Mouse (Mus musculus) midbrain, embryonic 13.5 days (tissue): ENCODE results near the gene Zfp280c. TPM values are rescaled to one million over a fixed set of nuclear protein-coding genes. Genes with fewer than 3 reads are reported as not detected.

ENCODE experiments used
- ATAC-seq: fragments of 200-750 bp; cut with Nextera tagmentation; 2 replicates; pipeline ENCODE4 v1.8.0; 2017; ENCODE audit warnings: mild to moderate bottlenecking, moderate TSS enrichment, moderate library complexity
- H3K27ac ChIP-seq: fragments of 300-500 bp; sonication (generic); 2 replicates; pipeline ENCODE4 v1.5.1; 2015; ENCODE audit warnings: inconsistent platforms, mild to moderate bottlenecking, moderate library complexity
- H3K27me3 ChIP-seq: fragments of 300-500 bp; sonication (generic); 2 replicates; pipeline ENCODE4 v1.6.1; 2015; ENCODE audit warnings: mild to moderate bottlenecking, inconsistent platforms
- H3K36me3 ChIP-seq: fragments of 300-500 bp; sonication (generic); 2 replicates; pipeline ENCODE4 v1.6.1; 2015; ENCODE audit warnings: mild to moderate bottlenecking, inconsistent platforms
- H3K4me1 ChIP-seq: fragments of 300-500 bp; sonication (generic); replicated peaks from 2 replicates; pipeline ENCODE4 v1.6.1; 2015; ENCODE audit warnings: inconsistent platforms
- H3K4me2 ChIP-seq: fragments of 300-500 bp; sonication (generic); replicated peaks from 2 replicates; pipeline ENCODE4 v1.6.1; 2015; ENCODE audit warnings: moderate library complexity, mild to moderate bottlenecking, inconsistent platforms
- H3K4me3 ChIP-seq: fragments of 300-500 bp; sonication (generic); replicated peaks from 2 replicates; pipeline ENCODE4 v1.5.1; 2015; ENCODE audit warnings: mild to moderate bottlenecking, inconsistent platforms
- H3K9ac ChIP-seq: fragments of 300-500 bp; sonication (generic); replicated peaks from 2 replicates; pipeline ENCODE4 v1.6.1; 2015; ENCODE audit warnings: mild to moderate bottlenecking, inconsistent platforms
- H3K9me3 ChIP-seq: fragments of 300-500 bp; sonication (generic); 2 replicates; pipeline ENCODE4 v1.6.1; 2016; ENCODE audit warnings: mild to moderate bottlenecking, inconsistent platforms
- WGBS: fragments of 180-500 bp; shearing (Covaris S2); methylation state at CpG from one replicate; pipeline ENCODE4 v1.1.7; 2015; 5-methylcytosine and 5-hydroxymethylcytosine counted together
- polyA plus RNA-seq: library from polyadenylated mRNA; unstranded; fragments of >200 nt; fragmentation: Nextera tagmentation; extraction: Ambion mirVana; gene quantifications from 2 replicates; pipeline ENCODE4 v1.2.1, GENCODE M21; 2015

Gene Zfp280c
- 12.4 and 14.4 TPM in 2 replicates for polyA plus RNA-seq

DNA sequence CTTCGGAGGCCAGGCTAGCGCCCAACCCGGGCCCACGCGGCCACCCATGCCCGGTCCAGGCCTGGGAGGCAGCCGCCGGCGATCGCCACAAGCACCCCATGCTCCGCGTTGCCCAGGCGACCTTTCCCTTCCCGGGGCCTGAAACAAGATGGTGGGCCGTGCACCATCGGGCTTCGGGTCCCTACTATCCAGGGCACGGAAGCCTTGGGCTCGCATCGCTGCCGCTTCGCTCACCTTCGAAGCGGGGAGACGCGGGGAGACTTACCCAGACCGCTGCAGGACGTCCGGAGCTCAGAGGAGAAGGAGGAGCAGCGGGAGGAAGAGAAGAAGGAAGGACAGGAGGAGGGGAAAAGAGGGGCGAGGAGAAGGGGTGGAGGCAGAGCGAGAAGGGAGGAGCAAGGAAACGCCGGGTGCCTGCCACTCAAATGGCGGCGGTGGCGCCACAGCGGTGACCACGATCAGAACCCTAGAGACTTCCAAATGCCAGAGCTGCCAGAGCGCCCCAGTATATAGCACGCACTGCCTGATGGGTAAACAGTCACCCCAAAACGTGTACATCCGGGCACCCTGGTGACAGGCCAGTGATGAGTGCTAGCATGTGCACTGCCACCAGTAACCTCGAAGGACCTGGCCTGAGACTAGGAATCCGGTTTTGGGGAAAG, at the start of gene Zfp280c:
Zfp280c (minus strand) TSS at position 406 of the 662 bp plus-strand sequence.
- H3K9me3 ChIP-seq = no peaks in the 10 kb centered on the region
- no peaks in the 10 kb centered on the region for H3K27me3 ChIP-seq
- ATAC-seq = peak; percentile 95
- H3K36me3 ChIP-seq = peaks cover 11% of the 10 kb centered on the region; the same call in 1 of the 2 replicates
- peak within 1 kb of the TSS; percentile 82 for H3K9ac ChIP-seq
- H3K4me3 ChIP-seq = peak within 1 kb of the TSS; percentile 66
- H3K4me1 ChIP-seq = peaks cover 8% of the 10 kb centered on the region
- WGBS = 22% methylated on average over 45 of the region's 45 CpGs
- peak within 1 kb of the TSS; percentile 59 for H3K4me2 ChIP-seq
- peak within 1 kb of the TSS; percentile 90 for H3K27ac ChIP-seq

DNA sequence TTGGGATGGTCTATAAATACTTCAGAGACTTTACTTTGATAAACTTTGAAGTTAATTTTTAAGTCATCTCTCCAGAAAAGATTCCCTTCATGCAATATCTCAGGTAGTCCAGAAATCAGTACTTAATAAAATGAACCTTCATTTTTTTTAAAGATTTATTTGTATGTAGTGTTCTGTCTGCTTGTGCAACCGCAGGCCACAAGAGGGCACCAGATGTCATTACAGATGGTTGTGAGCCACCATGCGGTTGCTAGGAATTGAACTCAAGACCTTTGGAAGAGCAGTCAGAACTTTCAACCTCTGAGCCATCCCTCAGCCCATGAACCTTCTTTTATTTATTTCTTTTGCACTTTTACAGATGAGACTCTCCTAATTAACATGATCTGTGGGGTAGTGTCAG, 42.7 kb upstream of the Zfp280c start:
- Histone ChIP-seq H3K27me3 (no peaks in the 10 kb centered on the region), H3K4me2 (no peak overlapping the region), H3K4me1 (no peaks in the 10 kb centered on the region), H3K9ac (no peak overlapping the region), H3K9me3 (no peaks in the 10 kb centered on the region), H3K27ac (no peak overlapping the region), H3K36me3 (peaks cover 7% of the 10 kb centered on the region), H3K4me3 (no peak overlapping the region)
- ATAC-seq = no peak
- 53% methylated on average over 2 of the region's 2 CpGs for WGBS

DNA sequence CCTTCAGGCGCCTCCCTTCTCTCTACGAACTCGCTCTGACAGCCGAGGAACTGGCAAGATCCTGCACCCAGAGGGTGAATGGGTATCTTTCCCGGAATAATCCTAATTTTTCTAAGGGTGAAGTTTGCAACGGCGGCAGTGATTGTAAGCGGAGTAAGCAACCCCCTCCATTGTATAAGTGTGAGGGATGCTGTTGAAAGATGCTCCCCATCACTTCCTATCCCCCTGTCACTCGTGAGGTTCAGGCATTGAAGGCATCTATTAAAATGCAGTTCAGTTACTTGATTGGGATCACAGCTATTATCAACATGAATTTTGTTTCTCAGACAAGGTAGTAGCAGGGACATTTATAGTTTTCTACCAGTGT, 29.7 kb upstream of the Zfp280c start:
- no peak for ATAC-seq
- 17% methylated on average over 9 of the region's 9 CpGs for WGBS
- Histone ChIP-seq H3K27me3 (no peaks in the 10 kb centered on the region), H3K36me3 (no peaks in the 10 kb centered on the region), H3K9me3 (no peaks in the 10 kb centered on the region), H3K4me1 (peaks cover 7% of the 10 kb centered on the region; the same call in 1 of the 2 replicates), H3K27ac (peak overlapping the region; percentile 90), H3K4me3 (peak overlapping the region; percentile 56), H3K9ac (peak overlapping the region; percentile 64), H3K4me2 (peak overlapping the region; percentile 61)

DNA sequence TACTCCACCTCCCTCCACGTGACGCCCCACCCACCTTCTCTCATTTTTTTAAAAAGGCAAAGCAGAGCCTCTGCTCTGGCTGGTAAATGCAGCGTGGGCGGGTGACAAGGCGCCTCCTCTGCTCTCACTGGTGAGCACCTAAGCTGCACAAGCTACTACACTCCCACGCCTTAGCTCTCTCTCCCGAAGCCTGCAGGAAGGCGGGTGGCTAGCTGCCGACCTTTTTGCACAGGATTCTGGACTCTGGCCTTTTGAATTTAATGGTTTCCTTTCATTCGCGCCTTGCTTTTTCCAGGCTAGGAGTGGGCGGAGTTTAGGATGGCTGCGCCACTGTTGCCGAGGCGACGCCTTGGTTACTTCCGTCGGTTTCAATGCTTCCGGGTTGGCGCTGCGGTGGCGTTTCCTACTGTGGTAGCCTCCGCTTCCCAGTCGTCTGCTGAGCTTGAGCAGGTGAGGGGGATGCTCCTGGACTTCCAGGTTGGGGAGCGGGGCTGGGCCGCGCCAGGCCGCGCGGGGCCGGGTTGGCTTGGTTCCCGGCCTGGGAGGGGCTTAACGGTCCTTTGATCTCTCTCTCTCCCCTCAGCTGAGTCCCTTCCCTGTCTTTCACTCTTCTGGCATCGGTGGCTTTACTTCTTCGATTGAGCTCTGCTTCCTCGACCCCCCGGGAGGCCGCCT, 29.2 kb upstream of the Zfp280c start, which contains the start of gene Slc25a14:
Slc25a14 (plus strand) TSS at position 35 of the 675 bp plus-strand sequence.
- ATAC-seq = peak; percentile 96
- H3K9ac ChIP-seq = peak within 1 kb of the TSS; percentile 64
- H3K27ac ChIP-seq = peak within 1 kb of the TSS; percentile 90
- no peaks in the 10 kb centered on the region for H3K27me3 ChIP-seq
- peak within 1 kb of the TSS; percentile 61 for H3K4me2 ChIP-seq
- H3K9me3 ChIP-seq = no peaks in the 10 kb centered on the region
- peaks cover 7% of the 10 kb centered on the region; the same call in 1 of the 2 replicates for H3K4me1 ChIP-seq
- 23% methylated on average over 38 of the region's 38 CpGs for WGBS
- H3K4me3 ChIP-seq = peak within 1 kb of the TSS; percentile 56
- H3K36me3 ChIP-seq = no peaks in the 10 kb centered on the region

DNA sequence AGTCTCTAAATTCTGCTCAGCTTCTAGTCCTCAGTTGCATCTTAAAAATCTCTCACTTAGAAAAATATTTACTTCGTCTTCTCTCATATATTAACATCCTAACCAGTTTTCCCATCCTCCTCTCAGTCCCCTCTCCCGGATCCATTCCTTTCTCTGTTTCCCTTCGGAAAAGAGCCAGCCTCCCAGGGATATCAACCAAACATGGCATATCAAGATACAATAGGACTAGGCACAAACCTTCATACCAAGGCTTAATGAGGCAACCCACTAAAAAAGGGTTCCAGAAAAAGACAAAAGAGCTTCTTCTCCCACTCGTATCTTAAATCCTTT, 28.7 kb upstream of the Zfp280c start:
- ATAC-seq = peak; percentile 53; the same call in 1 of the 2 replicates
- H3K4me1 ChIP-seq = peaks cover 7% of the 10 kb centered on the region; the same call in 1 of the 2 replicates
- no peaks in the 10 kb centered on the region for H3K27me3 ChIP-seq
- no peaks in the 10 kb centered on the region for H3K9me3 ChIP-seq
- peak overlapping the region; percentile 56 for H3K4me3 ChIP-seq
- no peaks in the 10 kb centered on the region for H3K36me3 ChIP-seq
- H3K9ac ChIP-seq = peak overlapping the region; percentile 58
- peak overlapping the region; percentile 90 for H3K27ac ChIP-seq
- peak overlapping the region; percentile 61 for H3K4me2 ChIP-seq
- WGBS = 32% methylated on average over 4 of the region's 4 CpGs

DNA sequence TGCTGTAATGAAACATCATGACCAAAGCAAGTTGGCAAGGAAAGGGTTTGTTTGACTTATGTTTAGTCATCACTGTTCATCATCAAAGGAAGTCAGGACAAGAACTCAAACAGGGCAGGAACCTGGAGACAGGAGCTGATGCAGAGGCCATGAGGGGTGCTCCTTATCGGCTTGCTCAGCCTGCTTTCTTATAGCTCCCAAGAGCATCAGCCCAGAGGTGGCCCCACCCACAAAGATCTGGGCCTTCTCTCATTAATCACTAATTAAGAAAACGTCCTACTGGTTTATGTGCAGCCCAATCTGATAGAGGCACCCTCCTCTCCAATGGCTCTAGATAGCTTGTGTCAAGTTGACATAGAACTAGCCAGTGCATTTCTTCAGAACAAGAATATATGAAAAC, 10.6 kb upstream of the Zfp280c start:
- 56% methylated on average over 2 of the region's 2 CpGs for WGBS
- no peak overlapping the region for H3K4me3 ChIP-seq
- no peak overlapping the region for H3K27ac ChIP-seq
- no peaks in the 10 kb centered on the region for H3K27me3 ChIP-seq
- H3K4me1 ChIP-seq = no peaks in the 10 kb centered on the region
- H3K9me3 ChIP-seq = no peaks in the 10 kb centered on the region
- H3K4me2 ChIP-seq = no peak overlapping the region
- no peaks in the 10 kb centered on the region for H3K36me3 ChIP-seq
- H3K9ac ChIP-seq = no peak overlapping the region
- ATAC-seq = no peak

DNA sequence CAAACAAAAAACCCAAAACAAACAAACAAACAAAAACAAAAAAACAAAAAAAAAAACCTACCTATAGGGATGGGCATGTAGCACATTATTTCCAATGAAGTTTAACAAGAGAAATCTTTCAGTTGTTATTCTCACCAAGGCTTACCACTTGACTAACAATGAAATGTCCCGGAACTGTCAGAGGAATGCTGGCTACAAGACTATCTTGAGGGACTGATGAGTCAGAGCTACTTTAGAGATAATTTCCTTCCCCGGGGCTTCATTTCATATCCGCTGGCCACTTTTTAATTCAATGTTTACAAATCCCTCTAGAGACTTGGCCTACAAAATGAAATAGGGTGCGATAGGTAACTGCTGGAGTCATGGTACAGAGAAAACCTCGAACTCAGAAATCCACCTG, 2.6 kb upstream of the Zfp280c start:
- no peak overlapping the region for H3K27ac ChIP-seq
- no peaks in the 10 kb centered on the region for H3K9me3 ChIP-seq
- no peaks in the 10 kb centered on the region for H3K36me3 ChIP-seq
- 87% methylated on average over 5 of the region's 5 CpGs for WGBS
- no peak overlapping the region for H3K9ac ChIP-seq
- H3K27me3 ChIP-seq = no peaks in the 10 kb centered on the region
- no peak for ATAC-seq
- no peak overlapping the region for H3K4me2 ChIP-seq
- H3K4me1 ChIP-seq = peaks cover 8% of the 10 kb centered on the region
- H3K4me3 ChIP-seq = no peak overlapping the region

DNA sequence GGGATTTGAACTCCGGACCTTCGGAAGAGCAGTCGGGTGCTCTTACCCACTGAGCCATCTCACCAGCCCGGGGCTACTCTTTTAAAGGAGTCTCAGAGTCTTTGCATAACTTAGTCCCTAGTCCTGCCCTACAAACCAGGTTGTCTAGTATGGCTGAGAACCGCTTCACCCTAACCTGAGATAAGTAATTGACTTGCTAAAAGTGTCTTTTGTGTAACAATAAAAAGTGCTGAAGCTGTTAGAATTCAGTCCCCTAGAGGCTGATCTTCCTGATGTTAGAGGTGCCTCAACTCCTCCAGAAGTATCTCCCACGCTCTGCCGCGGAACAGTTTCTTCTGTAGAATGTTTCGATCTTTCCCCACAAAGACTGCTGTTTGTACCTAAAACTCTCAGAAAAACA, 1.7 kb upstream of the Zfp280c start:
- Histone ChIP-seq H3K4me2 (no peak overlapping the region), H3K36me3 (peaks cover 2% of the 10 kb centered on the region; the same call in 1 of the 2 replicates), H3K27me3 (no peaks in the 10 kb centered on the region), H3K4me1 (peaks cover 8% of the 10 kb centered on the region), H3K9ac (no peak overlapping the region), H3K27ac (no peak overlapping the region), H3K4me3 (no peak overlapping the region), H3K9me3 (no peaks in the 10 kb centered on the region)
- 87% methylated on average over 9 of the region's 9 CpGs for WGBS
- ATAC-seq = no peak

DNA sequence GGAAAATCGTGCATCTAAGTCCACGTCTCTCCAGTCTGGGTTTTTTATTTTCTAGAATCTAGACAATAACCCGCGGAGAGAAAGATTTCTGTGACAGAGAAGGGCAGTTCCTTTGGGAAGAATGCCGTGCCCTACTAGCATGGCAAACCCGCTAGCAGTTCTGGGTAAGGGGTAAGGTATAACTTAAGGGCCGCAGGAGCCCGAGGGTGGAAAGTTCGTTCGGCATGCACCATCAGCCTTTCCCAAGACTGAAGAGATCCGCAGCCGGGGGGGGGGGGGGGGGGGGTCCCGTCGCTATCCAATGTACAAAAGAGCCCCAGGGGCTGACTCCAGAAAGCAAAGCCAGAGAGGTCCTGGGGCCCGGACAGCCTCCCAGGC, 594 bp downstream of the Zfp280c start:
- Histone ChIP-seq H3K27ac (peak overlapping the region; percentile 90), H3K27me3 (no peaks in the 10 kb centered on the region), H3K36me3 (peaks cover 11% of the 10 kb centered on the region; the same call in 1 of the 2 replicates), H3K4me2 (peak overlapping the region; percentile 59), H3K4me3 (peak overlapping the region; percentile 66), H3K4me1 (peaks cover 8% of the 10 kb centered on the region), H3K9me3 (no peaks in the 10 kb centered on the region), H3K9ac (peak overlapping the region; percentile 82)
- 54% methylated on average over 11 of the region's 15 CpGs for WGBS
- peak; percentile 66 for ATAC-seq

DNA sequence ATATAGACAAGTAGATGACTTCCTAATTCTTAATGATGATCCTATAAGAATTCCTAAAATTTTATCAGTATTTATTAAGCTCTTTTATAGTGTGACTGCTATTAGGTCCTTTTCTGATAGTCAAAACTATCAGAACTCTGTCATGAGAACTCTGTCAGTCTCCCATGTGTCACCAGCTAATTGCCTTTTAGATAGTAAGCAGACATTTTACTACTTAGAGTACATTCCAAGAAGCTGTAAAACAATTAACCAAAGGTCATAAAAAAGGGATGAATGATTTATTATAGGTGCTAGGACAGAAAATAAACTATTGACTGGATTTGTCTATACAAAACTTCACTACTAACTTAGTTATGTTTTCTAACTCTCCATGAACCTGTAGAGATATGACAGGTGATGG, 11.0 kb downstream of the Zfp280c start:
- Histone ChIP-seq H3K36me3 (peaks cover 16% of the 10 kb centered on the region), H3K4me3 (no peak overlapping the region), H3K4me2 (no peak overlapping the region), H3K4me1 (no peaks in the 10 kb centered on the region), H3K27me3 (no peaks in the 10 kb centered on the region), H3K9me3 (no peaks in the 10 kb centered on the region), H3K27ac (no peak overlapping the region), H3K9ac (no peak overlapping the region)
- ATAC-seq = no peak

DNA sequence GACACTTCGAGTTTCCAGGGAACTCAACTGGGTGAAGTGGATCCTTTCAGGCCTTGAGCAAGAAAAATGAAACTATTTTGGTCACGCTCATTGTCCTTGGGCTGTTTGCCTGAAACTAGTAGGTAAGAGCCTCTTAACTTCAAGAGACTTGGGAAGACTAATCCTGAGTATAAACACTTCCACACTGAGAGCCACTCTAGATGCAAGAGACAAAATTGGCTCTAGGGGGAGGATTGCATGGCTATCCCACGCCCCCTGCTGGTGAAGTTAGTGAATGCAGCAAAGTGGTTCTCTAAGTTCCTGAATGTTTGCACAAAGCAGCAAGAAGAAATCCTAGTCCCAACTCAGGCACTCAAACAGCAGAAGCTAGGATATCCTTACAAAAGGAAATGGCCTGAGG, 62.1 kb downstream of the Zfp280c start:
- Histone ChIP-seq H3K27me3 (no peaks in the 10 kb centered on the region), H3K27ac (no peak overlapping the region), H3K4me1 (no peaks in the 10 kb centered on the region), H3K4me3 (no peak overlapping the region), H3K9me3 (no peaks in the 10 kb centered on the region), H3K36me3 (peaks cover 5% of the 10 kb centered on the region), H3K9ac (no peak overlapping the region), H3K4me2 (no peak overlapping the region)
- peak; percentile 78 for ATAC-seq
- 29% methylated on average over 3 of the region's 3 CpGs for WGBS

DNA sequence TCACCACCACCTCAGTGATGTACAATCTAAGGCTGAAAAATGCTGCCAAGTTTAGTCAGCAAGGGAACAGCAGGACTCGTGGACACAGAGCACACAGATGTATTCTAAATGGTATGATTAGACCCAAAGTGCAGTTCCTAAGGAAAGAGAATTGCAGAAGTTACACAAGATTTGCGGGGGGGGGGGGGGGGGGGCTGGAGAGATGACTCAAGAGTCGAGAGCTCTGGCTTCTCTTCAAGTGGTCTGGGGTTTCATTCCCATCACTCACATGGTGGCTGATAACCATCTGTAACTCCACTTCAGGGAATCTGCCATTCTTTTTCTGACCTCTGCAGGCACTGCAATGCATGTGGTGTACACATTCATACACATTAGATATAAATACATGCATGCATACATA, 67.9 kb downstream of the Zfp280c start:
- ATAC-seq = no peak
- Histone ChIP-seq H3K4me3 (no peak overlapping the region), H3K27ac (no peak overlapping the region), H3K27me3 (no peaks in the 10 kb centered on the region), H3K36me3 (peaks cover 5% of the 10 kb centered on the region), H3K4me1 (peaks cover 22% of the 10 kb centered on the region), H3K9me3 (no peaks in the 10 kb centered on the region), H3K4me2 (no peak overlapping the region), H3K9ac (no peak overlapping the region)
- WGBS = 82% methylated on average over 3 of the region's 3 CpGs
